ENCODE assay signal across 17 mouse cellular contexts in genomic region chr13:89286696-89287305, GRCm38 (mm10).
DNase-seq lines count a peak whose midpoint lies in the region; ATAC-seq and TF ChIP-seq lines count a peak whose summit lies in the region.
"Had no signal": no experiment of that assay in that cellular context is flagged by ENCODE, and none has a peak within 500 bp of the region (broad histone marks: within the 10 kb centered on the region; RNA-seq: fewer than 3 reads in every experiment).

No protein-coding gene starts in this region.

- intact Hi-C loops in left cerebral cortex, adult 2 months (cut with DNase I): loop anchor here (1.0 kb wide), 1 partner anchor 38 kb away; no protein-coding TSS in a partner anchor

- DNase-seq in brain, adult 2 months (ENCODE audit: low read depth, low spot score): peak; percentile 82
- peak in 1 of 2 experiments; percentile 20 for DNase-seq in left cerebral cortex, adult 2 months (ENCODE audit: extremely low spot score in 1 of 2, low spot score in 2 of 2)
- peak; percentile 30 to 51 for DNase-seq in right cerebral cortex, postnatal 10 days (ENCODE audit: low spot score in 2 of 2)
- DNase-seq in lung, postnatal 25 days (ENCODE audit: low spot score): no peak
- DNase-seq: cerebellum, adult 9-10 months; heart, postnatal 14 days; kidney, adult 8-10 months; kidney, postnatal 25 days; liver, postnatal 0 days; lung, postnatal 14 days had no signal

- no peaks in the 10 kb centered on the region for H3K9me3 ChIP-seq in midbrain, embryonic 13.5 days
- H3K9me3 ChIP-seq: heart, embryonic 12.5 days; hindbrain, embryonic 13.5 days had no signal

- no peak overlapping the region for H3K4me3 ChIP-seq in left cerebral cortex, adult 2 months
- no peak overlapping the region for H3K4me3 ChIP-seq in midbrain, embryonic 13.5 days (replicated peaks)
- H3K4me3 ChIP-seq: heart, embryonic 12.5 days; hindbrain, embryonic 13.5 days had no signal

- WGBS in midbrain, embryonic 13.5 days: 82% methylated on average over 5 of the region's 5 CpGs

- H3K9ac ChIP-seq in midbrain, embryonic 13.5 days (replicated peaks): no peak overlapping the region
- H3K9ac ChIP-seq: heart, embryonic 12.5 days; hindbrain, embryonic 13.5 days; liver, postnatal 0 days had no signal

- no peaks in the 10 kb centered on the region for H3K27me3 ChIP-seq in midbrain, embryonic 13.5 days
- H3K27me3 ChIP-seq: heart, embryonic 12.5 days; hindbrain, embryonic 13.5 days had no signal

- no peak for TF ChIP-seq CTCF in left cerebral cortex, adult 2 months (IDR thresholded peaks at IDR 0.05)

- peak overlapping the region; percentile 56 for H3K27ac ChIP-seq in left cerebral cortex, adult 2 months
- no peak overlapping the region for H3K27ac ChIP-seq in midbrain, embryonic 13.5 days
- H3K27ac ChIP-seq: hindbrain, embryonic 13.5 days had no signal

- H3K36me3 ChIP-seq in midbrain, embryonic 13.5 days: no peaks in the 10 kb centered on the region
- H3K36me3 ChIP-seq: heart, embryonic 12.5 days; hindbrain, embryonic 13.5 days had no signal

- ATAC-seq in erythroid progenitor cell, adult 5-6 weeks (replicated peaks; ENCODE audit: low FRiP score, poor library complexity, severe bottlenecking): 0 out of 2 replicates have a peak, but pooled peaks have one; percentile 25
- ATAC-seq in midbrain, embryonic 13.5 days: no peak
- no peak for ATAC-seq in megakaryocyte progenitor cell, adult 5-6 weeks (replicated peaks; ENCODE audit: poor library complexity)
- ATAC-seq: forebrain, embryonic 14.5 days; inflammation-experienced regulatory T-cells, adult 6 months; liver, postnatal 0 days had no signal

- no peak overlapping the region for H3K4me2 ChIP-seq in midbrain, embryonic 13.5 days (replicated peaks)
- H3K4me2 ChIP-seq: heart, embryonic 12.5 days; hindbrain, embryonic 13.5 days had no signal

- no peaks in the 10 kb centered on the region for H3K4me1 ChIP-seq in midbrain, embryonic 13.5 days (replicated peaks)
- H3K4me1 ChIP-seq: heart, embryonic 12.5 days; hindbrain, embryonic 13.5 days had no signal
